Mouse (Mus musculus): ENCODE results near the gene Faiml.

The Faiml gene

DNA sequence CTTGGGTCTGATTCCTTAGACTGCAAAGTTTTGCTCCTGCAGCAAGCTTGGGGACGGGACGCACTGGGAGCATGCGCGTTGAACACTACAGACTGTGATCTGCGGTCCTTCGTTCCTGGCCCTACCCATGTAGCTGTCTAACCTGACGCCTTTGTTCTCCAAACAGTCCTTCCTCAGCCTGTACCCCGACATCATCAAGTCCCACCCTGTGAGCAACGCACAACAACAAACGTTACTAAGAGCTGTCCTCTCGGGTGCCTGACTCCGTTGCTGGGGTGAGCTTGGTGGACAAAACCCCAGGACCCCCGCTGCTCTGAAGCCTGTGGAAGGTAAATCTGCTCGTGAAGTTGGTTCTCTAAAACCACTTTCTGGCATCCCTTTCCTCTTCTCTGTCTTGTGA is at the start of gene Faiml:
Gene Faiml, minus strand, starts transcription at position 101 of the 400 bp plus-strand sequence.
- no peak for DNase-seq (ENCODE audit: low read depth, low spot score)

DNA sequence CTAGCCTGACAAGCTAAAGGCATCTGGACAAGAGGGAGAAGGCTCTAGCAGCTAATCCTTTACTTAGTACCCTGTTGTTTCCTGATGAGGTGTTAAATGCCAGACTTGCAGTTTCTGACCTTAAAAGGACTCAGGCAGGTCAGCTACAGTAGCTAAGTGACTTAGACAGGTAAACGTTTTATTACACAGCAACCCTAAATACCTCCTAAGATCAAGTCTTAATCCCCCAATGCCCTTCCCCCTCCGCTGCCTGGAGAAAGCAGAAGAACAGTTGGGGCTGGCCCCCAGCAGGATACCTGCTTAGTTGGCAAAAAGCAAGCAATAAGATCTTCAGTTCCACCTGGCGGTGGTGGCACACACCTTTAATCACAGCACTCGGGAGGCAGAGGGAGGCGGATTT is 21.9 kb upstream of the Faiml start:
- DNase-seq (ENCODE audit: low read depth, low spot score), result no peak

DNA sequence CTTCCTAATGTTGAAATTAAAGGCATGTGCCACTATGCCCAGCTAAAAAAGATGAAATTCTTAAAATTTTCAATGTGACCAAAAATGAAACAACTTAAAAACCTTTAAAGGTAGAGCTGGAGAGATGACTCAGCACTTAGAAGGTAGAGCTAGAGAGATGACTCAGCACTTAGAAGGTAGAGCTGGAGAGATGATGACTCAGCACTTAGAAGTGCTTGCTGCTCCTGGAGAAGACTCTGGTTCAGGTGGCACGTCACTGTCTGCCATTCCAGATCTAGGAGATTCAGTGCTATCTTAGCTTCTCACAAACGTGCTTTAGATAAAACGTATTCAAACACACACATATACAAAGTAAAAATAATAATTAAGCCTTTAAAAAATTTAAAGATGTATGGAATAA is 19.8 kb upstream of the Faiml start:
- no peak for DNase-seq (ENCODE audit: low read depth, low spot score)

DNA sequence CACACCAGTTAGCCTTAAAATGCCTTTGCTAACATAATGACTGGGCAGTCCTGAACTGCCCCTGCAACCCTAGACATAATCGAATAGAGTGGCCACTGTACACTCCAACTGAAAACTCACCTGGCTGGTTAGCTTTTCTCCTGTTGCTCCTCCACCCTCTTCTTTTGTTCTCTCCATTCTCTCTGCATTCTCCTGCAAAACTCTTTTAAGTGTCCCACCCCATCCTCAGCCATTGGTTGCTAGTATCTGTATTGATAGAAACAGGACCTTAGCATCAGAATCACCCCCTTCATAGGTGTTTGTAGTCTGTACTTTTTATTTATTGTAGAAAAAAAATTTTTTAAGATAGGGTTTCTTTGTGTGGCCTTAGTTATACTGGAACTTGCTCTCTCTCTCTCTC is 19.2 kb upstream of the Faiml start:
- no peak for DNase-seq (ENCODE audit: low read depth, low spot score)

DNA sequence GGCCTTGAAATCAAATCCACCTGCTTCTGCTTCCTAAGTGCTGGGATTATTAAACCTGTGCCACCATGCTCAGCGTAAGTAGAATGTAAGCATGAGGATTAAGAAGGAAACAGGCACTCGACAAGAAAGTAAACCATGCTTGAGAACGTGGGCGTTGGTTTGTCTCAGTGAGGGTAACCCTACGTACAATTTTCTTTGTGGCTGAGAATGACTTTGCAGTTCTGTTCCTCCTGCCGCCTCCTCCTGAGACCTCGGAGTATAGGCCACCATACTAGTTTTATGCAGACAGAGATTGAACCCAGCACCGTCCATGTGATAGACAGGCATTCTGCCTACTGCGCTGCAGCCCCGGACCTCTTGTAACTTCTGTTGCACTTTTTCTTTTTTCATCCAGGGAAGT is 16.8 kb upstream of the Faiml start:
- DNase-seq (ENCODE audit: low read depth, low spot score), result no peak

DNA sequence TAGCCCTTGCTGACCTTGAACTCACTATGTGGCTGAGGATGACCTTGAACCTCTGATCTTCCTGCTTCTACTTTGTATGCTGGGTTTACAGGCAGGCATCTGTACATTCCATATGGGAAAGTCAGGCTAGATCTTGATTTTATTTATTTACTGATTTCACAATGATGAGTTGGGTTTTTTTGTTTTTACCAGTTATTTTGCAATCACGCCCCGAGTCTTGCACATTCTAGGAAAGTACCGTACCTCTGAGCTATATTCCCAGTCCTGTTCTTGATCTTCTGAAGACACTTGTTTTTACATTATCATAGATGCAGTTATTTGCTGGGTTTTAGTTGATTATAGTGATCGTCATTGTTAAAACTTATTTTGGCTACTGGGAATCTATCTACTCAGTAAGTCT is 11.9 kb upstream of the Faiml start:
- DNase-seq (ENCODE audit: low read depth, low spot score), result no peak

DNA sequence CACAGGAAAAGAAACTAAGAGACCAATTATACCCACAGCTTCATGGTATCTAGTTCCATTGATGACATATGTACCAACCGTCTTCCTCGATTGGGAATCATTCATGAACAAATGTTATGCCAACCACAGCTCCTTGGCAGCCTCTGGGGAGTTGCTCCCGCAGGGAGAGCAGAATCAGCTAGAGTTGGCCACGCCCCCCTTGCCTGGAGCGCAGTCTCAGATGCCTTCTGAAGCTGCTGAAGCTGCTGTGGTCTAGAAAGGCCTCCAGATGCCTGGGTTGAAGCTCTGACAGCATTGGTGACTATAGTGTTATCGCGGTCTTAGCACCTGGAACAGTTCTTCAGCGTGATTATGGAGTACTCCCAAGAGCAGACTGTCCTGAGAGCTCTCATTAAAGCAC is 11.3 kb upstream of the Faiml start:
- DNase-seq (ENCODE audit: low read depth, low spot score), result no peak

DNA sequence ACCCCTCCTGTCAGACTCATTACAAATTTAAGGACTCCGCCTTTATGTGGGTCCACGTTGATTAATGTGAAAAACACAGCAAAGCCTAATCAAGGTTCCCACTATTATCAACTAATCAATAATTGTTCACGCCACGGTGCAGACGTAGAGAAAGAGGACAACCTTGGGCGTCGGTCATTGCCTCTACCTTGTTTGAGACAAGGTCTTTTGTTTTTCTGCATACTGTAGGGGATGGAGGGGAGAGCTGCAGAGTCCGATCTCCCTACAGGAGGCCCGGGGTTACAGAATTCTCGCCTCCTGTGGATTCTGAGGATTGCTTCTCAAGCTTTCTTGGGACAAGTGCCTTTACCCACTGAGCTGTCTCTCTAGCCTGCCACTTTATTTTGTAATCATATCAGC is 6.9 kb upstream of the Faiml start:
- DNase-seq (ENCODE audit: low read depth, low spot score), result no peak

DNA sequence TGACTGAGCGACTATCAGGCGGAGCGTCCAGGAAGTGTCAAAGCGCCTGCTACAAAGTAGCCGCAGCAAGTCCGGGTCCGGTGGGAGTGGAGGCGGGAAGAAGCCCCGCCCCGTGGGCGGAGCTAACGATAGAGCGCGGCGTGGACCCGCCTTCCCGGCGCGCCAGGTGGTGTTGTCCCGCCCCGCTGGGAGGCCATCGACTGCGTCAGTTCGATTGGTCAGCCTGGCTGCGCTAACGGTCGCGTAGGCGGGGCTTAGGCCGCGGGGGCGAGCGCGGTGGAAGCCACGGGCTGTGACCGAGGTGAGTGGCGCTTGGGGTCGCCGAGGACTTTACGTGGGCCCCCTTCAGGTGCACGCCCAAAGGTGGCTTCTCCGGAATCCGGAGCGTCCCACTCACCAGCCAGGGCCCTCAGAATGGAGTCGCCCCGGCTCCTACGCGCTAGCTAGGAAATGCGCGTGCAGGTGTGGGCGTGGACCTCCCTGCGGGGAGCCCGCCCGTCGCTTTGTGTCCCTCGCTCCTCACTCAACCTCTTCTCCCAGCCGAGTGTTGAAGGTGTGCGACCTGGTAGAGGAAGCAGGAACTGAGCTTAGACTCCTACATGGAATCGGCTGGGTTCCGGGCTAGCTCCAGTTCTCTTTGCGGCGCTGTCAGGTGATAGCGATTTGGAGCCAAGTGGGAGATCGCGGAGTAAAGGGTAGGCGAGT is 6.3 kb upstream of the Faiml start, which contains the start of gene Cep70:
Gene Cep70, plus strand, starts transcription at position 178 of the 705 bp plus-strand sequence.
- DNase-seq (ENCODE audit: low read depth, low spot score), result peak; percentile 98

DNA sequence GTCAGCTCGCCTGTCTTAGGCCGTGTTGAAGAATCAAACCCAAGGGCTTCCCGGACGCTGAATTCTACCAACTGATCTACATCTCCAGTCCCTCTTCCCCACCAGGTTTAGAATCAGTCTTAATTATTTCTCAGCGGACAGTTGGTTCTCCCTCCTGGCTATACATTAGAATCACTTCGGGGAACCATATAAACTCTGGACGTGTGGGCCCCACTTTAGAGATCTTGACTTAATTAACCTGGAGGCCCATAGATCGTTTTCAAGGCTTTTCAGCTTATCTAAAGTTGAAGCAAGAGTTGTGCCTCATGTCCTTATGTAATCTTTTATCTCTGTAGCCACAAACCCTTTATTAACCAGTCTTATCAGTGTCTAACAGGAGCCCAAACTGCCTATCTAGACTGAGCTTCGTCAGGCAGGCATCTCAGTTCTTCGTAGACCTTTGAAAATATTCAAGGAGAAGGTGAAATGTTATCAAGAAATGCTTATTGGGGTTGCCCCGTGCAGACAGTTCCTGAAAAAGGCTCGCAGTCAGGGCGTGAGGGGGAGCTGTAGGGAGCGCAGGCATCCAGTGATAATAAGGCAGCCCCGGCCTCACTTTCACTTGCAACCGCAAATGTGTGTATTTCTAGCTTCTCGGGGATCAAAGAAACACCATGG is 5.6 kb upstream of the Faiml start:
- DNase-seq (ENCODE audit: low read depth, low spot score), result peak; percentile 24

DNA sequence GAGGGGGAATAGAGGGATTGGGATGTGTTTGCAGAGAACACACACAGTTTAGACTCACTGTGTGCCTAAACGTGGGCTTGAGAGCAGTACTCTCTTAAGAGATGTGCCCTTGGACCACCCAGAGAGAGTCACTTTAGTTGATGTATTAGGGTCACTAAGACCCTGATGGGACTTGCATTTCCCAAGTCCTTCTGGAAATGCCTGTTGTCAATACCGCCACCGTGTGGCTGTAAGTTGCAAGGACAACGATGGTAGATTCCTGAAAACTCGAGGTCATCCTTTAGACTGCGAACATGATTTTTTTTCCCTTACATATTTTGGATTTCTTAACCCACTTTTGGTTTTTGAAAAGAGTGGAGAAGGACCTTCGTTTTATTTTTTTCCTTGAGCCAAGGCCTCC is 5.0 kb upstream of the Faiml start:
- DNase-seq (ENCODE audit: low read depth, low spot score), result peak; percentile 77

DNA sequence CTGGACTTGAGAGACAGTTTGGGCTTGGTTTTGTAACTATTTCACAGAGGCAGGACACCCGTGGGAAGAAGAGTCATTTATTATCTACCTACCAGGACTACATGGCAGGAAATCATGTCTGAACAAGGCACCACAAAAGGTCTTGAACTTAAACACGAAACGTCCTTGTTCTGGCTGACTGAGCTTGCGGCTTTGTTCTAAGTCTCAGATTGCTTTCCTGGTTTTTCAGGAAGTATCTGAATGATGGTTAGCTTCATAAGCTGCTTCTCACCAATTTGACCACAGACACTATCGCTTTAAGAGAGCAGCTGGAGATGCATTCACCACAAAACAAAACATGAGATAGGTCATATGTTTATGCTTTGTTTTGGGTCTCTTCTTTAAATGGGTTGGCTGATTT is 3.5 kb upstream of the Faiml start:
- DNase-seq (ENCODE audit: low read depth, low spot score), result no peak

DNA sequence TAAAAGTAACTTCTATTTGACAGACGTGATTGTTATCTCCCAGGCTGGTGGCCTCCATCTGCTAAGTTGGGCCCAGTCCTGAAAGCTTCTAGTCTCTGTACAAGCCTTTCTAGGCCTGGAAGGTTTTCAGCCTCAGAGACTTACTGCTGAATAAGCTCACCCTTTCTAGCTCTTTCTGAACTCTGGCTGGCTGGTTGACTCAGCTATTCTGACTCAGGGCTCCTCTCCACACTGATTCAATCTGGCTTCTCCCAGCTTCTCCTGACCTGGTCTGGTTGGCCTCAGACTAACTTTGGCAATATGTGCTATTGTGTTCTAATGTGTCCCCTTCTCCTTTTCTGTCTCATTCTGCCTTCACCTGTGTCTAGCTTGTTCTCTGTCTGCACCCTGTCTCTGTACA is 2.2 kb upstream of the Faiml start:
- DNase-seq (ENCODE audit: low read depth, low spot score), result no peak

DNA sequence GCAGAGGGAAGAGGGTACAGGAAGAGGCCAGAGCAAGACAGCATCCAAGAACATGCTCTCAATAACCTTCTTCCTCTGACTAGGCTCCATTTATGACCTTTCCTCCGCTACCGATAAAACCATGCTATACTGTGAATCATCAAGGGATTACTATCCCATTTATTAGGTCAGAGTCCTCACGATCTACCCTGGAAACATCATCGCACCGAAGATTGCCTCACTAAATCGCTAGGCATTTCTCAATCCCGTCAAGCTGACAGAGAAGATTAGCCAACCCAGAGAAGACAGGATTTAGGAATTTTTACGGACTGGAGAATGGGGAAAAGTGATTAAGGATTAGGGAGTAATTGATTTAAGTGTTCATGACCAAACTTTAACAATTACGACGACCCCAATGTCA is 1.2 kb upstream of the Faiml start:
- DNase-seq (ENCODE audit: low read depth, low spot score), result no peak

DNA sequence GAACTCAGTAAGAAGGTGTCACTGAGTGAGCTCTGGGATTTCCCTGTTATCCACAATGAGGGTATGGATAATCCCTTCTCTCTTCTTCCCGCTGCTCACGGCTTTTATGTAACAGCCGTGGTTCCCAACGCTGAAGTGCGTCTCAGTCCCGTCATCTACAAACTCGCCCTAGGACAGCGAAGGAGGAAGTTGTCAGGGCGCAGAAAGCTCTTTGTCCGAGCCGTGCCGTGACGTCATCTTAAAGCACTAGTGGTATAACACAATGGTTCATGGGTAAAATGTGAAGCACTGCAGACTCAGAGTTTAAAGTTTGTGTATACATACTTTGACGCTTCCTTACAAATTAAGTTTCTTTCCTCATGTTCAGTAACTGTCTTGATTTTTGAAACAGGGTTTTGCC is 7.6 kb downstream of the Faiml start:
- no peak for DNase-seq (ENCODE audit: low read depth, low spot score)

DNA sequence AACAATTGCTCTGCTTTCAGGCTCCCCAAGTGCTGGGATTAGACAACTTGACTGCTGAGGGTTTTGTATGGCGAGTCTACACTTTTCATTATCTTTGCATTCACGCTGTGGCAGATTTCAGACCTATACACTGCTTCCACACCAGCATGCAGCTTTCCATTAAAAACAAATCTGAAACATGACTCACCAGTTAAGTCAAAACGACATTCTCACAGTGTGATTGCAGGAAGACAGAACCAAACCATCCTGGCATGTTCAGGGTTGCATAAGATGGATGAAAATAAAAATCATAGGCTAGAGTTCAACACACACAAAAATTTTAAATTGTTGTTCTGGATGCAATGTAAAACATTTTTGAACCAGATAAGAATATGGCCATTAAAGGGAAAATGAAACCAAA is 12.5 kb downstream of the Faiml start:
- no peak for DNase-seq (ENCODE audit: low read depth, low spot score)

DNA sequence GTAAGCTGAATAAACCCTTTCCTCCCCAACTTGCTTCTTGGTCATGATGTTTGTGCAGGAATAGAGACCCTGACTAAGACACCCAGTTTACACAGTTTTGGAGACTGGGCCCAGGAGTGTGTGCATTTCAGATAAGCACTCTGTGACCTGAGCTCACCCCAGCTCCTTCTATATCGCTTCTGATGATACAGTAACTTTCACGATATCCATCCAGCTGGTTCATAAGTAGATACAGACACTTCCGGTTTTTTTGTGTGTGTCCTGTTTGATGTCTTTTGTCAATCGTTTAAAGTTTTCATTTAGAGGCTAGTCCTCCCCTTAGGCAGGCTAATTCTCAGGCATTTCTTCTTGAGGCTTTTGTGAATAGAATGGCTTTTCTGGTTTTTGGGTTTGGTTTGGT is 15.4 kb downstream of the Faiml start:
- no peak for DNase-seq (ENCODE audit: low read depth, low spot score)

DNA sequence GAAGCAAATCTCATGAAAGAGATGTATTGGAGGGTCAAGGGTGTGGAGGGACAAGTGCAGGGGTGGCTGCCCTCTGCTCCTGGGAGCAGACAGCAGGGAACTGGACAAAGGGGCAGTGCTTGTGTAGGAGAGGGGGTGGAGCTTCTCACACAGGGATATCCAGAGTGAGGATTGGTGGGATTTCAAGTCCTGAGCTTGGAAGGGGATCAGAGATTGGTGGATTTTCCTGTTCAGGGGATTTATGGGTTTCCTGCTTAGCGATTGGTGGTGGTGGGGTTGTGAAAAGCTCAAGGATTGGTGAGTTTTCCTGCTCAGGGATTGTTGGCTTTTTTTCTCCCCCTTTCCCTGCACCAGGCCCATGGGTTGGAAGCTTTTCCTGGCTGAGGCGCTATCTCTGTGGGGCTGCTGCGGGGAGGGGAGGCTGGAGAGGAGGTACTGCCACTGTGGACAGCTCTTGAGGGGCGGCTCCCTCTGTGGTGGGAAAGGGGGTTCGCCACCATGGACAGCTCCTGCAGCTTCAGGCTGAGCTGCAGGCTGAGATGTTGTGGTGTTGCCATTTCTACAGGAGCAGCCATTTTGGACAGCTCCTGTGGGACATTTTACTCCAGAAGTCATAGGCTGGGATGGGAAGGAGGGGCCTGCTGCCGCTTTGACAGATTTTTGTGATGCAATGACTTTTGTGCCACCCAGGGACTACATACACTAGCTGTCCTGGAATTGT is 18.9 kb downstream of the Faiml start:
- peak; percentile 2 for DNase-seq (ENCODE audit: low read depth, low spot score)

DNA sequence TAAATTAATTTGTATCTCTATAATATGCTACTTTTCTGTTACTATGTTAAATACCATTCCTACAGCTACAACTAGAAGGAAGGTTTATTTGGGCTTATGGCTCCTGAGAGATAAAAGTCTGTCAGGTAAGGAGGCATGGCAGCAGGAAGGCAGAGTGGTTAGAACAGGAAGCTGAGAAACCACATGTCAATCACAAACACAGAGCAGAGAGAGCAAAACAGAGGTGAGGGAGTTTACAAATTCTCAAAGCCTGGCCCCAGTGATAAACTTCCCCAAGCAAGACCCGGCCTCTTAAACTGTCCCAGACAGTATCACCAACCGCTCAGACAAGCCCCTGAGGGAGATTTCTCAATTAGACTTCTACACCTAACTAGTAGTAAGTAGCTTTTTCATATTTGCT is 20.9 kb downstream of the Faiml start:
- no peak for DNase-seq (ENCODE audit: low read depth, low spot score)

DNA sequence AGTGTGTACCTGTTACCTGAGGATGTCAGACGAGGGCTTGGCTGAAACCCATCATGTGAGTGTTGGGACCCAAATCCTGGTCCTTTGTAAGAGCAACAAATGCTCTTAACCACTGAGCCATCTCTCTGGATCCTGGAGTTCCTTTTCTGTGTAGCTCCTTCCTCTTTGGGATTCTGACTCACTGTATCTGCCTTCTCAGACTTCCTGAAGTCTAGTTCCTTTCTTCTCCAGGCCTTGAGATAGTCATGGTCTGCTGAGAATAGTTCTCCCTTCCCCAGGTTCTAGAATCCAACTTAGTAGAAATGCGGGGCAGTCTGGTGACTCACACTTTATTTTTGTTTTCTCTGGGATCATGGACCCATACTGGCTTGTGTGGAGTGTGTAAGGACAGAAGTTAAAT is 24.4 kb downstream of the Faiml start:
- no peak for DNase-seq (ENCODE audit: low read depth, low spot score)

DNA sequence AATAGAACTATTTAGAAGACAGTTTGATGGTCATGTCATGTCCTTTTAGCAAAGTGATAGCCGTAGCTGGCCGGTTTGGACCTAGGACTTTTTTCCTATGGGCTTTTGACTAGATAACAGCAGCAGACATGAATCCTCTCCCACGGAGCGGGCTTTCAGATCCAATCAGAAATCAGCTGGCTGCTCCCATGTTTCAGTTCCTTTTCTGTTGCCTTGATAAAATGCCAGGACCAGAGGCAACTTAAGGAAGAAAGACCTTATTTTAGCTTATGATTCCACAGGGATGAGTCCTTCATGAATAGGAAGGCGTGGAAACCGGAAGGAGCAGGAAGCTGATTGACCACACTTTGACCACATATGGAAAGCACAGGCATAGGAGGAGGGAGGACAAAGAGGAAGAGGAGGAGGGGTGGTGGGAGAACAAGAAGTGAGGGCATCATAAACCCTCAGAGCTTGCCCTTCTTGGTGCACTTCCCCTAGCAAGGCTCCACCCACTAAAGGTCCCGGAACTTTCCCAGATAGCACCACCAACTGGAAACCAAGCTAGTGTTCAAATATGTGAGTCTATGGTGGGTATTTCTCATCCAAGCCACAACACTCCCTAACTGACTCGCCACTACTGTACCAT is 53.9 kb downstream of the Faiml start:
- no peak for DNase-seq (ENCODE audit: low read depth, low spot score)

DNA sequence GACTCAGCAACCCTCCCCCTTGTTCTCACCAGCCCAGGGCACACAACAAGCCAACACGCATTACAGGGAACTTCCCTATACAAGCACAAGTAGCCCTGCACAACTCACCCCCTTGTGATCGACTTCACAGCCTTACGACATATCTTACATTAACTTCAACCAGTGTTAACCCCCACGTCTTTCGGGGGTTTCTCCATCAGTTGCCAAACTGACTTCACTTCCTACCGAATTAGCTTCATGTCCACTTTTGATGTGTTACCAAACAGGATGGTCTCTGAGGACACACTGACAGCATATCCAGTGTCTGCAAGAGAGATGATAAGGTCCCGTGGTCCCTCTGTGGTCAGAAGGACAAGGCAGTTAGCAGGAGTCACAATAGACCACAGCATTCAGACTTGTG is 54.9 kb downstream of the Faiml start:
- DNase-seq (ENCODE audit: low read depth, low spot score), result no peak

All from CD4-positive, CD25-positive, alpha-beta regulatory T cell, adult 2 months (primary cell).